Mouse (Mus musculus) adrenal gland, adult (tissue): Measurements from ENCODE around the gene Atp8b2.

Experiments used
- DNase-seq, 2 experiments: peaks; one replicate each; pipeline ENCODE4 v3.0.0; 2022 to 2023; ENCODE audit warnings: low spot score in 1 of 2; ENCODE audit not compliant: inconsistent age in 2 of 2

Gene Atp8b2

DNA sequence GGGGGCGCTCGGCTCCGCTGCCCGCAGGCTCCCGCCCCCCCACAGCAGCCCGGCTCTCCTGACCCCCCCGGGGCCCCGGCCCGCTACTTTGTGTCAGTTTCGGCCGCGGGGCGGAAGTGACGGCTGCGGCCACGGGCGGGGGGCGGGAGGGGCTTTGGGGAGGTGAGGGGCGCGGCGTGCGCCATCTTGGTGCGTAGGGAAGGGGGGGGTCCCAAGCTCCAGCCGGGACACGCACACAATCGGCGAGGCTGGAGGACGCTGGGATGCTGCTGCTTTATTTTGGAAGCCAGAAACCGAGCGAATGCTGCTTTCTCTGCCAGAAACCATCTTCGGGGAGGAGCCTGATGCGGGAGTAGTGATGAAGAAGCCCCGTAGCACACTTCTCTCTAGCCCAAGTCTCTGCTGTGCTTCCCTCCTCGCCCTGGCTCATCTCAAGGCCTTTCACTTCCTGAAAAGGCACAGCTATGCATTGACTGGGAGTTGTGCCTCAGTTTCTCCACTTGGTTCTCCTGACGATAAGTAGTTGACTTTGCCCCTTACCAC lies at the start of gene Atp8b2:
Gene Atp8b2, minus strand, starts transcription at position 288 of the 543 bp plus-strand sequence.
- peak; percentile 73 to 85 for DNase-seq

DNA sequence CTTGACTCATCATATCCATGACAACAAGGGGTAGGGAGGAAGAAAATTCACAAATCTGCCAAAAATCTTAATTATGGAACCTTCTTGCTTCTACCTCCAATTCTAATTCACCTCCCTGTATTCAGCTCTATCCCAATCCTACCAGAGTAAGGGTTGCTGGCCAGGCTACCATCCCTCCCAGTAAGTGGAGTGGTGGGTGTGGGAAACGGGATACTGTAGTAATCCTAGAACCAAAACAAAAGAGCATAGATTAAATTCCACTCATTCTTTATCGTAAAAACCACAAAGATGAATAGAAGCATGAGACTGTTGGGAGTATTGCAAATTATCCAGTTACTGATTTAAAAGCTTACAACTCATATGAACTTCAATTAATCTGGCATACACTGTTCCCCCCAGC lies 47.0 kb upstream of the Atp8b2 start:
- no peak for DNase-seq

DNA sequence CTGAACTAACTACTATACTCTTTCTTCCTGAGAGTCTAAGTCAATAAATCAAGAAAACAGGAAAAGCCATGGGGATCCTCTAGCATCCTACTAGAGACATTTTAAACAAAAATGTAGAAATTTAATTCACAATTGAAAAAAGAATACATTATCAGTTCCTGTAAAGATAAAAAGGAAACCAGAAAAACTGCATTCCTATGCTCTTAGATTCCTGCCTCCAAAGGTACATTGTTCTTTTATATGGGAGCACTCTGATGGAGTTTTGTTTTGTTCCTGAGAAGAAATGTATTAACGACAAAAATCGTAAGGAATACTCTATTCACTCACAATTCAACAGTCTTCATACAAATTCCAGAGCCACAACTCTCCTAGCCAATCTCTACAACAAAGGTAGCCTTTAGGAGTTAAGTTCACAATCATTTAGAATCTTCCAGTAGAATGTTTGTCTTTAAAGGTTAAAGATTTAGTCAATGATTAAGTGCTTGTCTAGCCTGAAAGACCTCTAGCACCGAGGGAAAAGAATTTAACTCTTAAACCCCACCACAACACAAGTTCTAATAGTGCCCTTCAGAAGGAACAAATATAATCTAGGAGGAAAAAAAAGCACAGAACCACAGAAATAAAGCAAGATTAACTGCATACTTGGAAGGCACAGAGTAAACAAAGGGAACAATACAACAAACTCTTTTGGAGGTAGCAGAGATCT lies 40.9 kb upstream of the Atp8b2 start:
- DNase-seq: no peak

DNA sequence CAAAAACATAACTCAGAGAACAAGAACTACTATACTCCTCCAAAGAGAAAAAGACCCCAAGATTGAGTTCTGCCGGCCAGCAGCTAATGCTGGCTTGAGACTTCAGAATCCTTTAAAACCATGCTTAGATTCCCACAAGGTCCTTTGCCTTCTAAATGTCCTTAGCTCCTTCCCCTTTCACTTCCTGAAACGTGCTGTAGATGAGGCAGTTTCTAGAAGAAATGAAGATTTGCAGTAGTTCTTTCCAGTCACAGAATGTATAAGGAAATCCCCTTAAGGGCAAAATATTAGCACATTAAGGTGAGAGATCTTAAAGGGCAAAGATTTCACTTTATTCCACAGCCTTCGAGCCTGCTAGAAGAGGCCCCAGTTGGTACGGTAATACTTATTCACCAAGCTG lies 36.5 kb upstream of the Atp8b2 start:
- DNase-seq: no peak

DNA sequence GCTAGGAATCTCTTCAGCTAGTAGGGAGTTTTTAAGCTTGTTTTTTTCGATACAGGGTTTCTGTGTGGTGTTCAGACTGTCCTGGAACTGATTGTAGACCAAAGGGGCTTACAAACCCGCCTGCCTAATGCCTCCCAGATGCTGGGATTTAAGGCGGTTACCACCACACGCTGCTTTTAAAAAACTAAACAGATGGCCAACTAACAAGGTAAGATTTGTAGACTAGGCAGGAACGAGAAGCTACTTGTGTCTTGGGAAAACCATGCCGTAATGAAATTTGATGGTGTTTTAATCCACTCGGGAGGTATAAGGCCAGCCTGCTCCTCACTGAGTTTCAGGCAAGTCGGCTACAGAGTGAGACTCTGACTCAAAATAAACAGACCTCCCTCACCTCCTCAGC lies 35.8 kb upstream of the Atp8b2 start:
- DNase-seq: no peak

DNA sequence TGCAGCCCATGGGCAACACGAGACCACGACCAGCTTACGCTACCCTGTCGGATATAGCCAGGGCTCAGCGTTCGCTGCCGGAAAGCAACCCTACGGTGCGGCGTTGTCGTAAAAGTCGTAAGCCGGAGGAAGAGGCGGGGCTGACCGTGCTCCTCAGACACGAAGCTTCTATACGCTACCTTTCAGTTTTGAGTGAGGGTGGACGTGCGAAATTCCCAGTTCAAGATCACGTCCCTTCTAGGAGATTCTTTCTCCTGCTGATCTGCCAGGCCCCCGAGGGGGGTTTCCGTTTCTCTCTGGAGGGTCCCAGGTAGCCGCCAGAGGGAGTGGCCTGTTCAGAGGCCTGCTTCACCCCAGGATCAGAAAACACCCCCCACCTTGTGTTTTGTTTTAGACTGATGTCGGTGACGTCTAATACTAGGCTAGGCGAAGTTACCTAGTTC lies 35.3 kb upstream of the Atp8b2 start, which contains the start of gene Hax1:
Gene Hax1, minus strand, starts transcription at position 169 of the 443 bp plus-strand sequence.
- DNase-seq: peak; percentile 92 to 98

DNA sequence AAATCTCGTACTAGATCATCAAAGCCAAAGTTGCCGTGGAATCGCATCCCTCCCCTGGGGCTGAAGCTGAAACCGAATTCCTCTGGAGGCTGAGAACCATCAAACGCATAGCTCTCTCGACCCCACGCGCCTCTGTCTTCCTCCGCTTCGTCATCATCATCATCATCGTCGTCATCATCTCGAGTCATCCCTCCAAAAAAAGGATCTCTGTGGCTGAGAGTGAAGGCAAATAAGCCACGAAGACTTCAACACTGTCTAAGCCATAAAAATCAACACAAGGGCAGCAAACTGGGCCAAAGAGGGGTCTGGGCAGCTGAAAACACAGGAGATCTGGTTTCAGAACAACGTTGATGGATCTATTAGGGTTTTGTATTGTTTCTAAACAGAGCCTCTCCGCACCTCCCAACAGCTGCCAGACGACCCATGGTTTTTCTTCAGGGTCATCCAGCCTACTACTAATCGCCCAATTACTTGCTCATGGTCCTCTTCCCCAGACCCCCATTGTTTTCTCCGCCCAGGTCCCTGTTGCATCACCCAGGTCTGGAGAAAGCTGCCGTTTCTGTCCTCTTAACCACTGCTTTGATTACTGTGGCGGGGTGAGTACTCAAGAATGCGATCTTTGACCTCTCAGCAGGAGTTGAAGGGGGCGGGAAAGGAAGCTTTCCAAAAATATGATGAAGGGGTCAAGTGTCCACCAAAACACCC lies 34.6 kb upstream of the Atp8b2 start:
- peak in 1 of 2 experiments; percentile 25 for DNase-seq

DNA sequence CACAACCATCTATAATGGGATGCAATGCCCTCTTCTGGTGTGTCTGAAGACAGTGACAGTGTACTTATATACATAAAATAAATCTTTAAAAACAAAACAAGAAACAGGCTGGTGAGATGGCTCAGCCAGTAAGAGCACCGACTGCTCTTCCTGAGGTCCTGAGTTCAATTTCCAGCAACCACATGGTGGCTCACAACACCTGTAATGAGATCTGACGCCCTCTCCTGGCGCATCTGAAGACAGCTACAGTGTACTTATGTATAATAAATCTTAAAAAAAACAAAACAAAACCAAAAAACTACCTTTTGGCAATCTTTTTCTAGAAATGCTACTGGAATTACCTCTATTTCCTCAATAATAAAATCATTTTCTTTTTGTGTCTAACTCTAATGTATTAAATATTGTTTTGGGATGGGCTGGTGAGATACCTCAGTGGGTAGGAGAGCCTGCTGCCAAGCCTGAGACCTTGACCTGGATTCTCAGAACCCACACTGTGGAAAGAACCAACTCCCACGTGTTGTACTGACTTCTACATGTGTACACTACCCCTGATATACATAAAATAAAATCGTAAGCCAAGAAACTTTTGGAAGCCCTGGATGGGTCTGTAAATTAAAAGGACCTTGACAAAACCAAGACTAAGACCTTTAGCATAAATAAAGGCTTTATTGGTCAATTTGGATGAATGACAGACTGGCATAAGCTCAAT lies 31.7 kb upstream of the Atp8b2 start:
- peak; percentile 31 to 63 for DNase-seq

DNA sequence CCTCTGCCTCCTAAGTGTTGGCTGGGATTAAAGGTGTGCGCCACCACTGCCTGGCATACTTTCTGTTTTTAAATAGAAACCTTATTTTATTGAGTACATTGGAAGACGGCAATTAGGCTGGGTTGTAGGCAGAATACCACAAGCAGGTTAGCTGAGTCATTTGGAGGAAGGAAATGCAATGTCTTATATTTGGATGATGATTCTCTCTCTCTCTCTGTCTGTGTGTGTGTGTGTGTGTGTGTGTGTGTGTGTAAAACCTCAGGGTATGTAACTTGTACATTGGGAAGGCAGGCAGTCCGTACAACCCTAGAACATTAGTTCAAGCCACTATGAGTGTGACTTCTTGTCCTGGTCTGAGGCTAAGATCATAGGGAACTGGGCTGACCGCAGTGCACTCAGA lies 24.5 kb upstream of the Atp8b2 start:
- no peak for DNase-seq

DNA sequence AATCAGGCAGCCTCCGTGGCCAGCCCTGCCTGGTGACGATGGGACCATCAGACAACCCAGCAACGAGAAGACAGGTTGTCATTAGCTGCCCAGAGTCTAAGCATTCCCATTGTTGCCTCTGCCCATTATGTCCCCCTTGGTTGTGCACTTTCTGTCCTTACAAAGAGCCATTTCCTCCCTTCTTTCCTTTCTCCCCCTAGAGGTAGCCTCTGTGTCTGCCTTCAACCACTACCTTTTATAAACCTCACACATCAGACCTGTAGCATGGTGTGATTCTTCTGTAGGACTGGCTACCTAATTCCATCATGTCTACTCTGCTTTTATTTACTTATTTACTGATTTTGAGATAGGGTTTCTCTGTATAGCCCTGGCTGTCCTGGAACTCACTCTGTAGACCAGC lies 23.9 kb upstream of the Atp8b2 start:
- no peak for DNase-seq

DNA sequence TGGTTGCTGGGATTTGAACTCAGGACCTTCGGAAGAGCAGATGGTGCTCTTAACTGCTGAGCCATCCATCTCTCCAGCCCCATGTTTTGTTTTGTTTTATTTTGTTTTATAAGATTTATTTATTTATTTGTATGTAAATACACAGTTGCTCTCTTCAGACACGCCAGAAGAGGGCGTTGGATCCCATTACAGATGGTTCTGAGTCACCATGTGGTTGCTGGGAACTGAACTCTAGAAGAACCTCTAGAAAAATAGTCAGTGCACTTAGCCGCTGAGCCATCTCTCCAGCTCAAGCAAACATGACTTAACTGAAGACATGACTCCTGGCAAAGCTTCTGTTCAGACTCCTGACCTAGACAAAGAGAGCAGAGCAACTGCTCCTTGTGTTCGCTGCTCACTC lies 19.1 kb upstream of the Atp8b2 start:
- no peak for DNase-seq

DNA sequence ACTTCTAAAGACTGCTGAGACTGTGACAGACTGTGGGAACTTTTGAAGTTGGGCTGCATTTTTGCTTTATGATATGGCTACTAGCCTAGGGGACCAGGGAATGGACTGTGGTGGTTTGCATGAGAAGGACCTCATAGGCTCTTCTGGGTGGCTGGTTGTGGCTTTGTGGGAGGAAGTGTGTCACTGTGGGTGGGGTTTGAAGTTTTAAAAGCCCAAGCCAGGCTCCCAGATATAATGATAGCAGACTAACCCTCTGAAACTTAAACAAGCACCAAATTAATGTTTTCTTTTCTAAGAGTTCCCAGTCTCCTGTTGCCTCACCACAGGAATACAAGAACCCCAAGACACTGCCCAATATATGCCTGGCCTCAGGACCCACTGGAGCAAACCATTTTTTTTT lies 13.6 kb upstream of the Atp8b2 start:
- no peak for DNase-seq

DNA sequence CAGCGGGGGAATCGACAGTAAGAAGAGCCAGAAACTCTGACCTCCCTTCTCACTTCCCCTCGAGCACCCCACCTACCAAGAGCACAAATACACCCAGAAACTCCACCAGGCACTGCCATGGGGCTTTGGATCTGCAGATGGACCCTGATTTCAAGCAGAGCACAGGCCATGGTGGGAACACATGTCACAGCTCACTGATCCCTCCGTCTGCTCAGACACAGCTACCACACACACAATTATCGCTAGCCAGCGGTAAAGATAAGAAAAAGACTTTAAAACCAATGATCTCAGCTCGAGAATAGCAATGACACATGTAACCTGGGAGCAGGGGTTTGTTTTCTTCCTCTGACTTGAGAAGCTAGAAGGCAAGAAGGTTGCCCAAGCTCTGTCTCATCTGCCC lies 5.2 kb upstream of the Atp8b2 start:
- no peak for DNase-seq

DNA sequence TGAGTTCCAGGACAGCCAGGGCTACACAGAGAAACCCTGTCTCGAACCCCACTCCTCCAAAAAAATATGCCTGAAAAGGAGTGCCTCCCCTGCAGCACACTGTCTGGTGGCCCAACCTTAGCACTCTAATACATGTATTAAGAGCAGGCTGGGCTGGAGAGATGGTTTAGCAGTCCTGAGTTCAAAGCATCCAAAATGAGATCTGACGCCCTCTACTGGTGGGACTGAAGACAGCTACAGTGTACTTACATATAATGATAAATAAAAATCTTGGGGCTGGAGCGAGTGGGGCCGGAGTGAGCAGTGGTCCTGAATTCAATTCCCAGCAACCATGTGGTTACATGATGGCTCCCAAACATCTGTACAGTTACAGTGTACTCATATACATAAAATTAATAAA lies 3.6 kb upstream of the Atp8b2 start:
- DNase-seq: no peak

DNA sequence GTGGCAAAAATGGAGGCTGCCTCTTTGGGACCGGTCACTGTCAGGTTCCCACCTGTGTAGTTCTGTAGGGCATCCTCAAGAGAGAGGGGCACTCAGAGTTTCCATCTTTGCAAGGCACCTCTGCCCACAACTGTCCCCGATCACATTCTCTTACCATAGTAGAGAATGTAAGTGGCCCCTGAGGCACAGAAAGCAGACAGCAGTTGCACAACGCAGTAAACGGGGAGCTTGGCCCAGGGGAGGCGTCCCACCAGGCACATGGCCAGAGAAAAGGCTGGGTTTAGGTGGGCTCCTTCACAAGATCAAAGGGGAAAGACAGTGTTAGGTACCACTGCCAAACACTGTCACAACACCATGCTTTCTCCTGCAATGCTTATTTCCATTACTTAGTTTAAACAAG lies 2.7 kb upstream of the Atp8b2 start:
- DNase-seq: no peak

DNA sequence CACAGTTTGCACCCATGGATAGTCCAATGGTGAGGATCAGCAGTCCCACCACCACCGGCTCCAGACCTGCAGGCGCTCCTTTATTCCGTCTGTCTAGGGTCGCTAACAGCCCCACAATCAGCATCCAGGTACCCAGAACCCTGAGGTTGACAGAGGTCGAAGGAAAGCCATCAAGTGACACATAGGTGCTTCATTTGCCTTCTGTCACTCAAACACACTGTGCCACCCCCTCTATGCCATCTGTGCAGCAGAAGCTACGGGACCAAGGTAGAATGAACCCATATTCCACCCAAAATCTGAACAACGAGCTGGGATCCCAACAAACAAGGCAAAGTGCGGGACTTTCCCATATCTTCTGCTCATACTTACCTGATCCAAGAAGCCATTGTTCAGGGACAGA lies 2.2 kb upstream of the Atp8b2 start:
- DNase-seq: no peak

DNA sequence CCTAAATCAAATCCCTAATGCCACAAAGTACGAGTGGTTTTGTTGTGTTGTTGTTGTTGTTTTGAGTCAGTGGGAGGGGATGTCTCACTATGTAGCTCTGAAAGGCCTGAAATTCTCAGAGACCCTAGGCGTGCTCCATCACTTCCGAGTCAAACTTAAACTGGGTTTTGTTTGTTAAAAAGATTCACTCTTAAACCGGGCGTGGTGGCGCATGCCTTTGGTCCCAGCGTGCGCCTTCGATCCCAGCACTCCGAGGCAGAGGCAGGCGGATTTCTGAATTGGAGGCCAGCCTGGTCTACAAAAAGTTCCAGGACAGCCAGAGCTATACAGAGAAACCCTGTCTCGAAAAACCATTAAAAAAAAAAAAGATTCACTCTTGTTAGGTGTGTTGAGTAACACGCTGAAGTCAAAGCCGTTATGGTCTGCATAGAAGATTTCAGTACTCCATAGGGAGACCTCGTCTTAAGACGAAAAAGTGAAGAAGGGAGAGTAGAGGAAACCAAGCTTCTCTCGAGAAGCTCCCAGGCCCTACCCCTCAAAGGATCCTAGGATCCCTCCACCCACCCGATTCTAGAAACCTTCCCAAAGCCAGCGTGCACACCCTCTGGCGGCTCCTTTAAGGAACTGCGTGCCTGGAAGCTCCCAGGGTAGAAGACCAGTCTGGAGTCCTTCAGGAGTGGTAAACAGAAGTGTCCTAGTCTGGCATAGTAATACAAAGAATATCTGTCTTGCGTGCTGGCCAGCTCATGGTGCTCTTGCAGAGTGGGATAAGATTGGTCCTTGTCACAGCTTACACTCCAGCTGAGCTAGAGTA lies 825 bp upstream of the Atp8b2 start:
- peak; percentile 67 to 87 for DNase-seq

DNA sequence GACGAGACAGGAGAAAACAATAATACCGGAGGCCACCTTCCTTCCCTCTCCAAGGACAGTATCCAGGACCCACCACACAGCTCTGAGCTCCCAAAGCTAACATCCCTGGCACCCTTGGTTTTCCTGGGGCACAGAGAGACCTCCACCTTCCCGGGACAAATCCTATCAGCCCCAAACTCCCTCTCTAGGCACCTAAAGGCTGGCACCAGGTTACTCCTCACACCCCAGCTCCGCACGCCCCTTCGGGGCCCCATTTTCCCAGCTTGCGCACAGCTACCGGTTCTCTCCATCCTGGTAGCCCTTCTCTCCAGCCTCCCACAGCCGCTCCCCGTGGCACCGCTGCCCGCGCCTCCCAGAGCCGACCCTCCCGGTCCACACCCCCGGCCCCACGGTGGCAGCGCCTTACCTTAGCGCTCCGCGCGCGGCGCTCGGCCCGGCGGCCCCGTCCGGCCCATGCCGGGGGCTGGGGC lies 522 bp downstream of the Atp8b2 start:
- peak; percentile 61 to 82 for DNase-seq

DNA sequence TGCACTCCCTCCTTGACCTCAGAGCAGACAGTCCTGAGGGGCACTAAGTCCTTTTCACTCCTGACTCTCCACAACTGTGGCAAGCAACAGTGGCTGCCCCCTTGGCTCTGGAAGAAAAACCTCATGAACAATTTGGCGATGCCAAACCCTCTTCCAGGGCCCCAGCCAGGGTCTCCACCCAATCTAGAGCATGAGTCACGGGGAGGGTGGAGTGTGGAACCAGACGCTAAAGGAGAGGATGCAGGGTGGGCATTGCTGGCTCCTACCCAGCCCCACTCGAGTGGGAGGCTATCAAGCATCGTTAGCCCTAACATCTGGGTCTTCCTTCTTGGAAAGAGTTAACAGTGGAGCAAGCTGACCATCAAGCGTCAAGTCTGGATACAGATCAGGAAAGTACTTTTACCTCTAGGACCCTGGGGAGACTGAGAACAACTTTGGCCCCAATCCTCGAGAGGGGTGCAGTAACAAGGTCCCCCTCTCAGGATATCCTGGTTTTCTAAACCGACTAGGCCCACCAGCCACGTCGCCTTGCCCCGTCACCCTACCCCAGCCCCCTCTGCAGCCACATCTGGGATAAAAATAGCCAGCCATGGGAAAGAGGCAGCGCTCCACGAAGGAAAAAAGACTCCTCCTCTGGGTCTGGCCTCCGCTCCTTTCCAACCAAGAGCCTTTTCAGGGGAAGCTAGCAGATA lies 1.1 kb downstream of the Atp8b2 start:
- peak in 1 of 2 experiments; percentile 51 for DNase-seq

DNA sequence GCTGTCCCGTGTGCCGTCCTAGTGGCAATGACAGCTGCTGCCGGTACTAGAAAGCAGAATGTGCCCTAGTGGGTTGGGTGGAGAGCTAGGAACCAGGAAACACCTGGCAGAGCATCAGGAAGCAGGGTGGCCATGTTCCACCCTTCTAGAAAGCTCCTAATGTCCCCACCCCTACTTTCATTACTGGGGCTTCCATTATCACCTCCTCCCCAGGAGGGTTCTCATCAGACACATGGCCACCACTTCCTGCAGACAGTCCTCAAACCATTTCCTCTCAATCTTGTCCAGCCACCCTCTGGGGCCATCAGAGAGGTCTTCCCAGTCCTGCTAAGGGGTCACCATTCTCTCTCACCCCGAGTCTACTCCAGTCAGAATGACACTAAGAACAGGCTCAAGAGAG lies 1.9 kb downstream of the Atp8b2 start:
- DNase-seq: peak in 1 of 2 experiments; percentile 58
